Mouse (Mus musculus): Measurements from ENCODE around the gene Spo11.

DNA sequence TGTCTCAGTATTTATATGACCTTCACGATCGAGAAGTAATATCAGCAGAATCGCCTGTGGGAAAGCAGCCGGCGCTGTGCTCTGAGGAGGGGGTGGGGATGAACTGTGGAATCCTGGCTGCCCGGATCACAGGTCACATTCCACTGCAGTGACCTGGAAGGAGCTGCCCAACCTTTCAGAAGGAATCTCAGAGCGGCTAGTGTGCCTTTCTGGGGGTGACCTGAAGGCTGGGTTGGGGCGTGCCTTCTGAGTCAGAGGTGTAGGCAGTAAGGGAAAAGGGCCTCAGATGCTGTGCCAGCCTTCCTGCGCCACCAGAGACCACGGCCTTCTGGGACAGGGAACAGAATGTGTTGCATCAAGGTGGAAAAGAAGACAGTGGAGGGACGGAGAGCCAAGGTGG is 12.3 kb upstream of the Spo11 start:
- TF ChIP-seq CTCF (IDR thresholded peaks at IDR 0.05; ENCODE audit: low read depth) (no peak), EP300 (IDR thresholded peaks at IDR 0.05; ENCODE audit: low read depth) (no peak)
